Mouse (Mus musculus) embryonic facial prominence, embryonic 11.5 days (tissue): ENCODE results near the gene Ccnd1. TPM values are rescaled to one million over a fixed set of nuclear protein-coding genes. Genes with fewer than 3 reads are reported as not detected.
A peak's percentile ranks its signal among the peaks of the same experiment; 100 is the strongest.

ENCODE experiments used
- ATAC-seq: fragments of 200-750 bp; cut with Nextera tagmentation; replicated peaks from 2 replicates; pipeline ENCODE4 v1.8.0; 2017; ENCODE audit warnings: low read depth; ENCODE audit not compliant: insufficient number of reproducible peaks, low FRiP score, low TSS enrichment
- DNase-seq: peaks from one replicate; pipeline ENCODE4 v3.0.0-alpha.2; 2015; ENCODE audit warnings: low spot score
- H3K27ac ChIP-seq: fragments of 300-500 bp; sonication (generic); replicated peaks from 2 replicates; pipeline ENCODE4 v1.5.1; 2014; ENCODE audit warnings: mild to moderate bottlenecking, low read depth, low read length, control low read depth
- H3K27me3 ChIP-seq: fragments of 300-500 bp; sonication (generic); 2 replicates; pipeline ENCODE4 v1.6.1; 2014; ENCODE audit warnings: mild to moderate bottlenecking, low read length, moderate library complexity, mixed read lengths; ENCODE audit not compliant: control insufficient read depth, insufficient read depth
- H3K36me3 ChIP-seq: fragments of 300-500 bp; sonication (generic); replicated peaks from 2 replicates; pipeline ENCODE4 v1.6.1; 2014; ENCODE audit warnings: low read depth, mild to moderate bottlenecking, low read length, moderate library complexity, mixed read lengths; ENCODE audit not compliant: control insufficient read depth, insufficient read depth
- H3K4me1 ChIP-seq: fragments of 300-500 bp; sonication (generic); 2 replicates; pipeline ENCODE4 v1.6.1; 2014; ENCODE audit warnings: low read length, mixed read lengths; ENCODE audit not compliant: control insufficient read depth, insufficient read depth
- H3K4me2 ChIP-seq: fragments of 300-500 bp; sonication (generic); 2 replicates; pipeline ENCODE4 v1.6.1; 2014; ENCODE audit warnings: low read depth, mild to moderate bottlenecking, control low read depth, low read length, moderate library complexity
- H3K4me3 ChIP-seq: fragments of 300-500 bp; sonication (generic); 2 replicates; pipeline ENCODE4 v1.5.1; 2014; ENCODE audit warnings: low read depth, low read length, control low read depth
- H3K9ac ChIP-seq: fragments of 300-500 bp; sonication (generic); replicated peaks from 2 replicates; pipeline ENCODE4 v1.6.1; 2014; ENCODE audit warnings: mild to moderate bottlenecking, control low read depth, low read length
- H3K9me3 ChIP-seq: fragments of 300-500 bp; sonication (generic); replicated peaks from 2 replicates; pipeline ENCODE4 v1.6.1; 2016; ENCODE audit warnings: mild to moderate bottlenecking, low read length, inconsistent platforms, mixed read lengths; ENCODE audit not compliant: control insufficient read depth
- WGBS: fragments of 180-500 bp; shearing (Covaris S2); extraction: QIAGEN DNeasy Blood & Tissue Kit; methylation state at CpG from one replicate; pipeline ENCODE4 v1.1.7; 2014; 5-methylcytosine and 5-hydroxymethylcytosine counted together
- polyA plus RNA-seq: library from polyadenylated mRNA; unstranded; fragments of >200 nt; fragmentation: Nextera tagmentation; extraction: Ambion mirVana; gene quantifications from 2 replicates; pipeline ENCODE4 v1.2.1, GENCODE M21; 2014

Ccnd1 gene
- polyA plus RNA-seq, result 208 and 223 TPM in 2 replicates

GRCm38 (mm10) chr7:144939344-144940002 is at the start of gene Ccnd1:
TSS of gene Ccnd1 (minus strand) at chr7:144939925.
- Histone ChIP-seq H3K4me1 (no peaks in the 10 kb centered on the region; the same call in 1 of the 2 replicates), H3K4me2 (peak within 1 kb of the TSS; percentile 76), H3K4me3 (peak within 1 kb of the TSS; percentile 71), H3K36me3 (peaks cover 6% of the 10 kb centered on the region; the same call in 1 of the 2 replicates), H3K27ac (peak within 1 kb of the TSS; percentile 86), H3K27me3 (no peaks in the 10 kb centered on the region), H3K9ac (peak within 1 kb of the TSS; percentile 83), H3K9me3 (no peaks in the 10 kb centered on the region)
- under 1% methylated on average over 39 of the region's 45 CpGs for WGBS
- peak; percentile 54 for ATAC-seq
- peak; percentile 90 for DNase-seq

GRCm38 (mm10) chr7:144988856-144989255 is 49.1 kb upstream of the Ccnd1 start:
- DNase-seq (peak; percentile 63), ATAC-seq (no peak)
- Histone ChIP-seq H3K4me2 (no peak overlapping the region), H3K27ac (no peak overlapping the region), H3K27me3 (no peaks in the 10 kb centered on the region), H3K4me3 (no peak overlapping the region), H3K9ac (no peak overlapping the region), H3K36me3 (no peaks in the 10 kb centered on the region), H3K9me3 (no peaks in the 10 kb centered on the region), H3K4me1 (no peaks in the 10 kb centered on the region)
- 62% methylated on average over 3 of the region's 3 CpGs for WGBS

GRCm38 (mm10) chr7:144985100-144985499 is 45.4 kb upstream of the Ccnd1 start:
- WGBS, result 71% methylated on average over 1 of the region's 1 CpGs
- ATAC-seq (no peak), DNase-seq (no peak)

GRCm38 (mm10) chr7:144982358-144983110 is 42.8 kb upstream of the Ccnd1 start:
- no peak overlapping the region for H3K27ac ChIP-seq
- H3K27me3 ChIP-seq, result no peaks in the 10 kb centered on the region
- DNase-seq, result no peak
- H3K9me3 ChIP-seq, result no peaks in the 10 kb centered on the region
- H3K4me2 ChIP-seq, result no peak overlapping the region
- H3K9ac ChIP-seq, result no peak overlapping the region
- no peaks in the 10 kb centered on the region for H3K36me3 ChIP-seq
- no peak for ATAC-seq
- 90% methylated on average over 6 of the region's 6 CpGs for WGBS
- no peak overlapping the region for H3K4me3 ChIP-seq
- H3K4me1 ChIP-seq, result no peaks in the 10 kb centered on the region

More at GRCm38 (mm10) chr7:144985100-144985499, 45.4 kb upstream of the Ccnd1 start:
- Histone ChIP-seq H3K36me3 (no peaks in the 10 kb centered on the region), H3K27ac (no peak overlapping the region), H3K4me2 (no peak overlapping the region), H3K27me3 (no peaks in the 10 kb centered on the region), H3K9ac (no peak overlapping the region), H3K4me1 (no peaks in the 10 kb centered on the region), H3K4me3 (no peak overlapping the region), H3K9me3 (no peaks in the 10 kb centered on the region)

- DNase-seq (no peak), ATAC-seq (no peak)
- Histone ChIP-seq H3K4me1 (no peaks in the 10 kb centered on the region), H3K36me3 (no peaks in the 10 kb centered on the region), H3K4me3 (no peak overlapping the region), H3K27ac (no peak overlapping the region), H3K27me3 (no peaks in the 10 kb centered on the region), H3K9ac (no peak overlapping the region), H3K9me3 (no peaks in the 10 kb centered on the region), H3K4me2 (no peak overlapping the region)
- WGBS, result 69% methylated on average over 8 of the region's 8 CpGs
Observed at GRCm38 (mm10) chr7:144981426-144982079, 41.8 kb upstream of the Ccnd1 start.

GRCm38 (mm10) chr7:144979814-144980213 is 40.1 kb upstream of the Ccnd1 start:
- Histone ChIP-seq H3K4me2 (no peak overlapping the region), H3K4me1 (no peaks in the 10 kb centered on the region), H3K9me3 (no peaks in the 10 kb centered on the region), H3K27ac (no peak overlapping the region), H3K9ac (no peak overlapping the region), H3K4me3 (no peak overlapping the region), H3K36me3 (no peaks in the 10 kb centered on the region), H3K27me3 (no peaks in the 10 kb centered on the region)
- 78% methylated on average over 5 of the region's 5 CpGs for WGBS
- DNase-seq (no peak), ATAC-seq (no peak)

GRCm38 (mm10) chr7:144977121-144977520 is 37.4 kb upstream of the Ccnd1 start:
- no peak overlapping the region for H3K4me3 ChIP-seq
- H3K9ac ChIP-seq, result no peak overlapping the region
- no peak for DNase-seq
- no peaks in the 10 kb centered on the region for H3K27me3 ChIP-seq
- ATAC-seq, result no peak
- H3K4me1 ChIP-seq, result no peaks in the 10 kb centered on the region
- H3K4me2 ChIP-seq, result no peak overlapping the region
- no peaks in the 10 kb centered on the region for H3K36me3 ChIP-seq
- no peak overlapping the region for H3K27ac ChIP-seq
- no peaks in the 10 kb centered on the region for H3K9me3 ChIP-seq
- 87% methylated on average over 2 of the region's 2 CpGs for WGBS

- H3K9ac ChIP-seq, result no peak overlapping the region
- no peak overlapping the region for H3K4me2 ChIP-seq
- DNase-seq (no peak), ATAC-seq (no peak)
- no peaks in the 10 kb centered on the region for H3K4me1 ChIP-seq
- no peaks in the 10 kb centered on the region for H3K9me3 ChIP-seq
- no peaks in the 10 kb centered on the region for H3K36me3 ChIP-seq
- H3K4me3 ChIP-seq, result no peak overlapping the region
- H3K27ac ChIP-seq, result no peak overlapping the region
- WGBS, result 76% methylated on average over 8 of the region's 8 CpGs
- no peaks in the 10 kb centered on the region for H3K27me3 ChIP-seq
Observed at GRCm38 (mm10) chr7:144973461-144973860, 33.7 kb upstream of the Ccnd1 start.
